Mouse (Mus musculus) testis, adult 2 months (tissue): ENCODE data around the gene Arhgap27.

Source experiments
- CTCF ChIP-seq: fragments of 200-500 bp; IDR thresholded peaks from 2 replicates; pipeline ENCODE4 v1.5.1; 2012; ENCODE audit warnings: low read depth, mild to moderate bottlenecking, inconsistent platforms, low read length, moderate library complexity; ENCODE audit not compliant: control insufficient read depth, insufficient read depth, insufficient replicate concordance
- POLR2A ChIP-seq: fragments of 200-500 bp; IDR thresholded peaks from 2 replicates; pipeline ENCODE4 v1.6.1; 2012; ENCODE audit warnings: low read depth, mild to moderate bottlenecking, inconsistent platforms, low read length, moderate library complexity; ENCODE audit not compliant: control insufficient read depth

GRCm38 (mm10) chr11:103375258-103375657, 11.8 kb upstream of the Arhgap27 start:
- TF ChIP-seq CTCF (no peak), POLR2A (no peak)
